ENCODE assay signal across 13 mouse cellular contexts in genomic region chr4:138792599-138792998, GRCm38 (mm10). TPM values are rescaled to one million over a fixed set of nuclear protein-coding genes. Genes with fewer than 3 reads are reported as not detected.
A peak's percentile ranks its signal among the peaks of the same experiment; 100 is the strongest.
DNase-seq lines count a peak whose midpoint lies in the region; ATAC-seq and TF ChIP-seq lines count a peak whose summit lies in the region.
"Had no signal": no experiment of that assay in that cellular context is flagged by ENCODE, and none has a peak within 500 bp of the region (broad histone marks: within the 10 kb centered on the region; RNA-seq: fewer than 3 reads in every experiment).

No protein-coding gene starts in this region.

- DNase-seq in lung, adult 2 months: peak; percentile 8
- DNase-seq in lung, postnatal 4 days: no peak
- peak; percentile 92 for DNase-seq in embryonic facial prominence, embryonic 14.5 days (ENCODE audit: low spot score)
- DNase-seq in limb, embryonic 14.5 days (ENCODE audit: low spot score): peak; percentile 57
- DNase-seq in yolk sac, embryonic 10.5 days (ENCODE audit: low spot score): peak; percentile 12
- DNase-seq in left cerebral cortex, postnatal 14 days (ENCODE audit: low spot score in 2 of 2): no peak

- H3K4me2 ChIP-seq in embryonic facial prominence, embryonic 14.5 days (ENCODE audit: low read depth, low read length): no peak overlapping the region
- H3K4me2 ChIP-seq in limb, embryonic 14.5 days (replicated peaks; ENCODE audit: low read depth, low read length, severe bottlenecking): no peak overlapping the region

- ATAC-seq in embryonic facial prominence, embryonic 14.5 days (ENCODE audit: low read depth): peak; percentile 69
- ATAC-seq in limb, embryonic 14.5 days (ENCODE audit: low FRiP score, low read depth): no peak
- ATAC-seq in CD4-positive, CD25-positive, alpha-beta regulatory T cell, adult 4 months: no peak
- ATAC-seq: inflammation-experienced regulatory T-cells, adult 6 months; midbrain, embryonic 16.5 days had no signal

- H3K4me3 ChIP-seq in lung, adult 2 months (replicated peaks; ENCODE audit: extremely low read depth, low read depth, low read length): no peak overlapping the region
- no peak overlapping the region for H3K4me3 ChIP-seq in embryonic facial prominence, embryonic 14.5 days (ENCODE audit: low read depth, low read length)
- H3K4me3 ChIP-seq in limb, embryonic 14.5 days (replicated peaks; ENCODE audit: low read length): no peak overlapping the region

- no peaks in the 10 kb centered on the region for H3K9me3 ChIP-seq in embryonic facial prominence, embryonic 14.5 days (ENCODE audit: control insufficient read depth, low read length)
- no peaks in the 10 kb centered on the region for H3K9me3 ChIP-seq in limb, embryonic 14.5 days (ENCODE audit: control insufficient read depth, low read length)

- no peaks in the 10 kb centered on the region for H3K27me3 ChIP-seq in embryonic facial prominence, embryonic 14.5 days (replicated peaks; ENCODE audit: control insufficient read depth, insufficient read depth, low read length)
- no peaks in the 10 kb centered on the region for H3K27me3 ChIP-seq in limb, embryonic 14.5 days (ENCODE audit: control insufficient read depth, insufficient read depth, low read length)

- peak overlapping the region; percentile 44; the same call in 1 of the 2 replicates for H3K27ac ChIP-seq in embryonic facial prominence, embryonic 14.5 days (replicated peaks; ENCODE audit: low read depth, low read length)
- 0 out of 2 replicates have a peak overlapping the region, but pooled peaks have one; percentile 20 for H3K27ac ChIP-seq in limb, embryonic 14.5 days (replicated peaks; ENCODE audit: low read depth, low read length)
- H3K27ac ChIP-seq: liver, embryonic 14.5 days had no signal

- no peak for TF ChIP-seq CTCF in lung, adult 2 months (IDR thresholded peaks at IDR 0.05; ENCODE audit: insufficient read depth, low read length)

- 21% methylated on average over 9 of the region's 9 CpGs for WGBS in lung, adult 2 months
- 37% methylated on average over 9 of the region's 9 CpGs for WGBS in embryonic facial prominence, embryonic 14.5 days
- 40% methylated on average over 9 of the region's 9 CpGs for WGBS in limb, embryonic 14.5 days

- intact Hi-C loops in left cerebral cortex, postnatal 14 days (cut with DNase I): loop anchor here (2.0 to 5.0 kb wide), 2 partner anchors 44 to 345 kb away; no protein-coding TSS in a partner anchor

- H3K9ac ChIP-seq in embryonic facial prominence, embryonic 14.5 days (ENCODE audit: low read depth, low read length): no peak overlapping the region
- H3K9ac ChIP-seq in limb, embryonic 14.5 days (ENCODE audit: low read depth, low read length, severe bottlenecking): no peak overlapping the region
- H3K9ac ChIP-seq: liver, embryonic 14.5 days had no signal

- H3K4me1 ChIP-seq in lung, adult 2 months (ENCODE audit: control insufficient read depth, insufficient read depth, low read length): no peaks in the 10 kb centered on the region
- no peaks in the 10 kb centered on the region for H3K4me1 ChIP-seq in embryonic facial prominence, embryonic 14.5 days (ENCODE audit: control insufficient read depth, insufficient read depth, low read length)
- H3K4me1 ChIP-seq in limb, embryonic 14.5 days (ENCODE audit: control insufficient read depth, insufficient read depth, low read length): no peaks in the 10 kb centered on the region

- H3K36me3 ChIP-seq in embryonic facial prominence, embryonic 14.5 days (ENCODE audit: control insufficient read depth, insufficient read depth, low read length): no peaks in the 10 kb centered on the region
- H3K36me3 ChIP-seq in limb, embryonic 14.5 days (ENCODE audit: control insufficient read depth, insufficient read depth, low read length): no peaks in the 10 kb centered on the region
- H3K36me3 ChIP-seq: G1E had no signal

- no peak for TF ChIP-seq POLR2A in lung, adult 2 months (IDR thresholded peaks at IDR 0.05; ENCODE audit: borderline replicate concordance, extremely low read depth, low read depth, low read length)
- TF ChIP-seq POLR2A in limb, embryonic 14.5 days (IDR thresholded peaks at IDR 0.05; ENCODE audit: borderline replicate concordance, extremely low read depth, insufficient read depth, insufficient read length): no peak

RNA-seq across cellular contexts. Expression of gene Pla2g2d, which starts 17.1 kb away (rescaled TPM):
- polyA plus RNA-seq in lung, adult 2 months (2012; rRNA removed): 2.5 and 2.6 TPM in 2 replicates
- 0.28 and 0.38 TPM in 2 replicates for polyA plus RNA-seq in embryonic facial prominence, embryonic 14.5 days (2014; fragmentation: Nextera tagmentation; extraction: Ambion mirVana)
- 0.06 and 0.15 TPM in 2 replicates for polyA plus RNA-seq in limb, embryonic 14.5 days (2012; rRNA removed)
- polyA plus RNA-seq in limb, embryonic 14.5 days (2014; fragmentation: Nextera tagmentation; extraction: Ambion mirVana): 0.10 and 0.55 TPM in 2 replicates
- polyA plus RNA-seq in CD4-positive, CD25-positive, alpha-beta regulatory T cell, adult 4 months (2017; shearing (Covaris generic)): under 1 TPM; 0.15 to 0.85 TPM
- under 1 TPM; 0.19 to 0.20 TPM for total RNA-seq in left cerebral cortex, postnatal 14 days (2021)
- total RNA-seq: G1E had no signal
- polyA plus RNA-seq: forebrain, embryonic 11.5 days; G1E; heart, embryonic 14.5 days; liver, embryonic 14.5 days had no signal

RNA-seq across cellular contexts. Expression of gene Pla2g2f, which starts 35.2 kb away (rescaled TPM):
- polyA plus RNA-seq in lung, adult 2 months (2012; rRNA removed): 0.14 and 5.2 TPM in 2 replicates
- polyA plus RNA-seq in embryonic facial prominence, embryonic 14.5 days (2014; fragmentation: Nextera tagmentation; extraction: Ambion mirVana): 5.3 and 6.5 TPM in 2 replicates
- polyA plus RNA-seq in limb, embryonic 14.5 days (2012; rRNA removed): 9.7 and 11.9 TPM in 2 replicates
- polyA plus RNA-seq in limb, embryonic 14.5 days (2014; fragmentation: Nextera tagmentation; extraction: Ambion mirVana): 9.6 and 15.7 TPM in 2 replicates
- polyA plus RNA-seq in CD4-positive, CD25-positive, alpha-beta regulatory T cell, adult 4 months (2017; shearing (Covaris generic)): not detected
- total RNA-seq in left cerebral cortex, postnatal 14 days (2021): under 1 TPM; 0.21 to 0.29 TPM
- polyA plus RNA-seq: G1E; heart, embryonic 14.5 days; inflammation-experienced regulatory T-cells, adult 6 months; midbrain, embryonic 16.5 days had no signal

RNA-seq across cellular contexts. Expression of gene Ubxn10, which starts 55.6 kb away (rescaled TPM):
- polyA plus RNA-seq in lung, adult 2 months (2012; rRNA removed): 25.2 and 28.6 TPM in 2 replicates
- 2.2 and 4.7 TPM in 2 replicates for polyA plus RNA-seq in embryonic facial prominence, embryonic 14.5 days (2014; fragmentation: Nextera tagmentation; extraction: Ambion mirVana)
- polyA plus RNA-seq in limb, embryonic 14.5 days (2012; rRNA removed): 0.88 and 1.1 TPM in 2 replicates
- 0.73 and 1.0 TPM in 2 replicates for polyA plus RNA-seq in limb, embryonic 14.5 days (2014; fragmentation: Nextera tagmentation; extraction: Ambion mirVana)
- polyA plus RNA-seq in CD4-positive, CD25-positive, alpha-beta regulatory T cell, adult 4 months (2017; shearing (Covaris generic)): not detected
- under 1 TPM; 0.88 to 0.99 TPM for total RNA-seq in left cerebral cortex, postnatal 14 days (2021)
- polyA plus RNA-seq: G1E; inflammation-experienced regulatory T-cells, adult 6 months had no signal

Comparison
In these comparisons a context has a peak if more than half of its experiments do, and no peak if none do; other contexts are left out.
1. DNase-seq: peak in lung, adult 2 months (single experiment), embryonic facial prominence, embryonic 14.5 days (single experiment), limb, embryonic 14.5 days (single experiment) and yolk sac, embryonic 10.5 days (single experiment); none in lung, postnatal 4 days (0 of 2) and left cerebral cortex, postnatal 14 days (0 of 2).